Mouse (Mus musculus) urinary bladder, adult 18-20 months (tissue): ENCODE measurements at regions not wholly inside any gene's neighbourhood (a gene's known extent, or its start where the extent isn't known, plus 50 kb on each side); places are given as distances from the start of the nearest gene placed in this dataset.

Experiments
- DNase-seq, 2 experiments: peaks; one replicate each; pipeline ENCODE4 v3.0.0; 2022; ENCODE audit warnings: low spot score in 2 of 2, mixed read lengths in 2 of 2

DNA sequence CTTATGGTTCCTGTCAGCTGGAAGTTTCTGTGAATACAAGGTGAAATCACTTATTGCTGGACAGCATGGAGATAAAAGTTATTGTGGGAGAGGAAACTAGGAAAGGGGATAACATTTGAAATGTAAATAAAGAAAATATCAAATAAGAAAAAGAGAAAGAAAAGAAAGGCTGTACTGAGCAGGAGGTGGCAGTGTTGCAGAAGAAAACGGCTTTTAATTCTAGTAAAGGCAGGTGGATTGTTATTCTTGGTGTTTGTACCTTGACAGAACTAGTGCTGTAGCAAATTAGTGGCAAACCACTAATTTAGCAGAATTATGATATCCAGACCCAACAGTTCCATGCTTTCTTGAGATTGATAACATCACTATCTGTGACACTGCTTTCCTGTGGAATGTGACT lies 52.6 kb downstream of the Gm10358 start:
- no peak for DNase-seq

DNA sequence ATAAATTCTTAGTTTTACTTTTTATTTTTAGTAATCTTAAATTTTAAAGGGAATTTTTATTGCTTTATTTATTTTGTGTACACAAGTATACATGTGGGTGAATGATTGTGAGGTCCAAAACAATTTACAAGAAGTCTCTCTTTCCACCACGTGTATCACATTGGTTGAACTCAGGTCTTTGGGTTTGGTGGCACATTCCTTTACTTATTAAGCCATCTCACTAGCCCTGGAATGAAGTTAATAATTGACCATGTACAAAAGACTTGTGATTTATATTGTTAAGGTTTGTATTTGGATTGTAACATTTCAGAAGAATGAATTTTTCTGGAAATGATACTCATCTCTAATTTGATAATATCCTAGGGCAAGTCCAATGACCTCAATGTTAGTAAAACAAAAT lies 56.2 kb downstream of the Gm10358 start:
- no peak for DNase-seq

DNA sequence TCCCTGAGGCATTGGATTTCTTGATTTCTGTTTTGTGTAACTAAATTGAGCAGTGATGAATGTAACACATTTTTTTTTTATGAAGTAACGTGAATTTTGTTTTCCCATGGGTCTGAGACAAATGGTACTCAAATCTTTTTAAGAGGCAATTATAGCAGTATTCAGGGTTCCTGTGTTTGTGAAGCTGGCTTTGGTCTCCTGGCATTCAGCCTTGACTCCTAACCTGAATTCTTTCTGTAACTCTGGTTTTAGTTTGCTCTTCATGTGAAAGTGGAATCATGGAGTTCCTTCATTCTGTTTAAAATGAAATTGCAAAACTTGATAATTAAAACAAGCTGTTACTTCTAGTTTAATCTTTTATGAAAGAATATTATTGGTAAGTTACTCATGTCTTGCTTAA lies 58.3 kb downstream of the Gm10358 start:
- DNase-seq, result no peak

DNA sequence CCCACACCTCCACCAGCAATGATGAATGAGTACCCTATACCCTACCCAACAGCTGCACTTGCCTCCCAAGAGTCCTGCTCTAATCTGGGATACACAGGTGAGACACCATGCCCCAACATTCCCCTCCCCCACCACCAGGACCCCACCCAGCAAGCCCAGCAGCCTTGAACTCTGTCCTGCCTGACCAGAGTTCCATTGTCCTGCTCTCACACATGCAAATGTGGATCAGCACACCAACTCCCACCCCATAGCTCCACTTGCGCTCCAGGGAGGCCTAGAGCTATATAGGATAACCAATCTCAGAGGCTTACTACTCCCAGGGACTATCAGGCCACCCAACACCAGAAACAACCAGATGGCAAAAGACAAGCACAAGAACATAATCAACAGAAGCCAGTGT lies 85.8 kb downstream of the Gm10358 start:
- DNase-seq, result no peak

DNA sequence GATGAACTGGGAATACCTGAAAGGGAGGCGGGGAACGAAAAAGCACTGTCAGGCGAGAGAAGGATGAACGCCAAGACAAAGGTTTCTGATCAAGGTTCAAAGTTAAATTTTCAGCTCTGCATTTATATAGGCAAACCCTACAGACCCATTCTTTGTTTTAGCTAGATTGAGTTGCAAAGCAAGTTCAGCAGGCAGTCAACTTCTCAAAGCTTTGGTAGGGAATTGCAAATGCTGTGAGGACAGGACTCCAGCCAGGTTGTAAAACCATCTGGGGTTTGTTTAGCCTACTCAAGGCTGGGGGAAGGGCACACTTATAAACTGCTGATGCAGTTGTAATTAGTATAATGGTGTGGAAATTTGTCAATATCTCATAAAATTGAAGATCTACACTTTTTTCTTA lies 87.9 kb downstream of the Gm10358 start:
- no peak for DNase-seq

DNA sequence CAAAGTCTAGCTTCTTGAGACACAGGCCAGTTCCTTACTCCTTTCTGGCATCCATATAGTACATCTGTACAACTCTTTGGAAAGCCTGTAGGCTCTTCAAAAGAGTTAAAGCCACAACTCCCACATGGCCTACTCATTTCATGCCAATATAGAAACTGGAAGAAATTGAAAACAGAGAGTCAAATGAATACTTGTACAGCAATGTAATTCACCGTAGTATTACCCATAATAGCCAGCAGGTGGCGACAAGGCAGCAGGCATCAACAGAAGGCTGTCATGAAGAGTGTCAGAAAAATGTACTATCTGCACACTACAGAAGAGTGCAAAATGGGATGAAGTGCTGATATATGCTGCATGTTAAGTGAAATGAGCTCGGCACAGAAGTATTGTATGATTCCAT lies 90.5 kb downstream of the Gm10358 start:
- peak in 1 of 2 experiments; percentile 5 for DNase-seq

DNA sequence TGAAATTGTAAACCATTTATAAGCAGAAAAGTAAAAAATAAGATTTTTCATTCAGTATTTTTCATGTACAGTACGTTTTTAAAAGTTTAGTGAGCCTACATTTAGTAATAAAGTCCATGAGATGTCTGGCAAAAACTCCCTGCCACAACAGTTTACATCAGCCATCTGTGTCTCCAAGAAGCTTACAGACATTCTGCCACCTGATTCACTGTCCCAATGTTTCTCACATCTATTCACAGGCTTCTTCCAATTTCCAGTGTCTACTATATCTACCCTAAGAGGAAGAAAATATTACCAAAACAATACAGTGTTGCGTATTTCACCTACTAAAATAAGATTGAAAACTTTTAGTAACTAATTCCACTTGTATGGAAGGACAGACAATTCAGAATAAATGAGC lies 95.7 kb downstream of the Rasd2 start:
- no peak for DNase-seq

DNA sequence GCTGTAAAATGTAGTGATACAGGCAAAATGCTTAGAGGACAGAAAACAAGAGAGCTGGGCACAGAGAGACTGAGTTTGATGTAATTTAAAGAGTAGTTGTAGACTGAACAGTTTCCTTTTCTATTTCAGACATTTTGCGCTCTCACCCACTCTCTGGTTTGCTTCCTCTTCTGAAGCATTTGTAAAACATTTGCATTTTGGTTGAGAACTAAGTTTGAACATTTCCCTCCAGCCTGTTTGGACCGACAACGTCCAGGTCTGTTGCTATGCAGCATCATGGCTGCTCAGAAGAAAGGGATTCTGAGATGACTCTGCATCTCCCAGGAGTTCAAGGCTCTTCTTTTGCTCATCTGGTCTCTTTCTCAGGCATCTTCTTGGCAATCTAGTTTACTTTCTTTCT lies 78.2 kb downstream of the Rasd2 start:
- no peak for DNase-seq

DNA sequence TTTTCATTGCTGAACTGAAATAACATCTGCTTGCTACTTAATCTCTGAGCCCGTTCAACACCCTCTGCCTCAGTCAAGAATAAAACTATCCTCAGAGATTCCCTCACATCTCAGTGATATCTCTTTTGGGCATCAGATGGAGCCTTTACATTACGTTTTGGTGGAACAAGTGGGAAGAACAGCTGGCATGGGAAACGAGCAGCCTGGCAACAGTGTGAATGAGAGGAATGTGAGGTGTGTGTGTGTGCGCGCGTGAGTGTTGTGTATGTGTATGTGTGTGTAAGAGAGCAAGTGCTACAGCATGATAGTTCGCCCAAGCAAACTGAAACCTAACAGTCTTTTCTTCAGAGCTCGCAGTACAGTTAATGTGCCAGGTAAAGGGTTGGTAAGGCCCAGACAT lies 76.2 kb downstream of the Rasd2 start:
- DNase-seq, result no peak
